Mouse (Mus musculus) forebrain, embryonic 10.5 days (tissue): ENCODE results near the gene Mfap1b. TPM values are rescaled to one million over a fixed set of nuclear protein-coding genes. Genes with fewer than 3 reads are reported as not detected.
"Not testable (repeated sequence)": the region's sequence is repeated elsewhere in the genome, so short reads cannot be mapped to it uniquely, and the experiment has no call there.

Experiments
- DNase-seq: peaks from one replicate; pipeline ENCODE4 v3.0.0-alpha.2; 2017; ENCODE audit warnings: low spot score; ENCODE audit errors: extremely low spot score
- H3K27ac ChIP-seq: fragments of 300-500 bp; sonication (generic); 2 replicates; pipeline ENCODE4 v1.5.1; 2016; ENCODE audit warnings: mild to moderate bottlenecking
- H3K27me3 ChIP-seq: fragments of 300-500 bp; sonication (generic); 2 replicates; pipeline ENCODE4 v1.6.1; 2016; ENCODE audit warnings: mild to moderate bottlenecking; ENCODE audit not compliant: poor library complexity, severe bottlenecking
- H3K36me3 ChIP-seq: fragments of 300-500 bp; sonication (generic); replicated peaks from 2 replicates; pipeline ENCODE4 v1.6.1; 2016; ENCODE audit warnings: mild to moderate bottlenecking, moderate library complexity
- H3K4me1 ChIP-seq: fragments of 300-500 bp; sonication (generic); 2 replicates; pipeline ENCODE4 v1.6.1; 2016
- H3K4me3 ChIP-seq: fragments of 300-500 bp; sonication (generic); 2 replicates; pipeline ENCODE4 v1.5.1; 2016; ENCODE audit warnings: mild to moderate bottlenecking, moderate library complexity
- H3K9me3 ChIP-seq: fragments of 300-500 bp; sonication (generic); 2 replicates; pipeline ENCODE4 v1.6.1; 2016; ENCODE audit warnings: mild to moderate bottlenecking, moderate library complexity
- WGBS: fragments of 180-500 bp; shearing (Covaris S2); methylation state at CpG from one replicate; pipeline ENCODE4 v1.1.7; 2016; 5-methylcytosine and 5-hydroxymethylcytosine counted together
- polyA plus RNA-seq: library from polyadenylated mRNA; unstranded; fragments of >200 nt; fragmentation: Nextera tagmentation; extraction: Ambion mirVana; gene quantifications from 2 replicates; pipeline ENCODE4 v1.2.1, GENCODE M21; 2016

Mfap1b gene
- polyA plus RNA-seq, 1 experiment from 2014 or later: 53.7 TPM

GRCm38 (mm10) chr2:121505942-121506882, 32.3 kb upstream of the Mfap1b start, which contains the start of the genes Mfap1a and Wdr76:
Gene Mfap1a (minus strand): TSS chr2:121506665.
Gene Wdr76 (plus strand): TSS chr2:121506723.
- DNase-seq: peak; percentile 87
- not testable (repeated sequence) for H3K9me3 ChIP-seq, H3K27me3 ChIP-seq
- peak within 1 kb of the TSS; percentile 82 for H3K27ac ChIP-seq
- 4% methylated on average over 42 of the region's 42 CpGs for WGBS
- peak within 1 kb of the TSS; percentile 65 for H3K4me3 ChIP-seq
- peaks cover 50% of the 10 kb centered on the region for H3K36me3 ChIP-seq
- peaks cover 33% of the 10 kb centered on the region for H3K4me1 ChIP-seq

GRCm38 (mm10) chr2:121501550-121501949, 27.7 kb upstream of the Mfap1b start:
- 88% methylated on average over 4 of the region's 6 CpGs for WGBS
- peaks cover 23% of the 10 kb centered on the region for H3K36me3 ChIP-seq
- not testable (repeated sequence) for H3K4me1 ChIP-seq, H3K27ac ChIP-seq, H3K27me3 ChIP-seq, H3K4me3 ChIP-seq, DNase-seq, H3K9me3 ChIP-seq

- not testable (repeated sequence) for H3K9me3 ChIP-seq, DNase-seq
- 87% methylated on average over 2 of the region's 2 CpGs for WGBS
Observed at GRCm38 (mm10) chr2:121484403-121484802, 10.5 kb upstream of the Mfap1b start.

GRCm38 (mm10) chr2:121483576-121483975, 9.7 kb upstream of the Mfap1b start:
- Histone ChIP-seq H3K36me3 (no peaks in the 10 kb centered on the region), H3K9me3 (no peaks in the 10 kb centered on the region), H3K27ac (peak overlapping the region; percentile 58), H3K27me3 (no peaks in the 10 kb centered on the region), H3K4me3 (no peak overlapping the region), H3K4me1 (peaks cover 12% of the 10 kb centered on the region)
- 52% methylated on average over 8 of the region's 8 CpGs for WGBS
- DNase-seq: no peak

More at GRCm38 (mm10) chr2:121484403-121484802, 10.5 kb upstream of the Mfap1b start:
- H3K27ac ChIP-seq, H3K36me3 ChIP-seq, H3K27me3 ChIP-seq, H3K4me3 ChIP-seq: not testable (repeated sequence)
- H3K4me1 ChIP-seq: peaks cover 12% of the 10 kb centered on the region

GRCm38 (mm10) chr2:121480916-121481315, 7.0 kb upstream of the Mfap1b start:
- not testable (repeated sequence) for DNase-seq

GRCm38 (mm10) chr2:121480498-121480897, 6.6 kb upstream of the Mfap1b start:
- no peaks in the 10 kb centered on the region for H3K9me3 ChIP-seq
- no peaks in the 10 kb centered on the region for H3K36me3 ChIP-seq
- no peak overlapping the region for H3K4me3 ChIP-seq
- H3K27me3 ChIP-seq: no peaks in the 10 kb centered on the region
- no peak overlapping the region for H3K27ac ChIP-seq
- H3K4me1 ChIP-seq: peaks cover 12% of the 10 kb centered on the region
- WGBS: 66% methylated on average over 3 of the region's 3 CpGs
- DNase-seq: no peak

More at GRCm38 (mm10) chr2:121480916-121481315, 7.0 kb upstream of the Mfap1b start:
- H3K9me3 ChIP-seq, H3K36me3 ChIP-seq, H3K4me3 ChIP-seq, H3K27ac ChIP-seq, H3K27me3 ChIP-seq: not testable (repeated sequence)
- WGBS: 86% methylated on average over 13 of the region's 13 CpGs
- H3K4me1 ChIP-seq: peaks cover 12% of the 10 kb centered on the region

- Histone ChIP-seq H3K9me3 (no peaks in the 10 kb centered on the region), H3K4me1 (peaks cover 4% of the 10 kb centered on the region), H3K27me3 (no peaks in the 10 kb centered on the region), H3K27ac (no peak overlapping the region), H3K36me3 (no peaks in the 10 kb centered on the region), H3K4me3 (no peak overlapping the region)
- no peak for DNase-seq
- WGBS: 84% methylated on average over 3 of the region's 3 CpGs
Observed at GRCm38 (mm10) chr2:121477491-121478266, 3.8 kb upstream of the Mfap1b start.

- peaks cover 13% of the 10 kb centered on the region for H3K36me3 ChIP-seq
- WGBS: 98% methylated on average over 2 of the region's 2 CpGs
- H3K9me3 ChIP-seq, H3K4me1 ChIP-seq, H3K4me3 ChIP-seq, H3K27me3 ChIP-seq, DNase-seq, H3K27ac ChIP-seq: not testable (repeated sequence)
Observed at GRCm38 (mm10) chr2:121475306-121475705, 1.4 kb upstream of the Mfap1b start.

- WGBS: 39% methylated on average over 8 of the region's 8 CpGs
- Histone ChIP-seq H3K4me3 (peak overlapping the region; percentile 64), H3K36me3 (peaks cover 16% of the 10 kb centered on the region), H3K27ac (peak overlapping the region; percentile 72), H3K9me3 (no peaks in the 10 kb centered on the region), H3K27me3 (no peaks in the 10 kb centered on the region), H3K4me1 (peaks cover 4% of the 10 kb centered on the region)
- DNase-seq: no peak
Observed at GRCm38 (mm10) chr2:121474180-121474535, 291 bp upstream of the Mfap1b start.

GRCm38 (mm10) chr2:121472783-121473182, 1.1 kb downstream of the Mfap1b start:
- not testable (repeated sequence) for DNase-seq, H3K4me1 ChIP-seq, H3K9me3 ChIP-seq, H3K27me3 ChIP-seq, H3K27ac ChIP-seq
- WGBS: 94% methylated on average over 3 of the region's 3 CpGs
- Histone ChIP-seq H3K4me3 (peak overlapping the region; percentile 64), H3K36me3 (peaks cover 20% of the 10 kb centered on the region)

GRCm38 (mm10) chr2:121468982-121469381, 4.9 kb downstream of the Mfap1b start:
- 83% methylated on average over 4 of the region's 6 CpGs for WGBS
- H3K27me3 ChIP-seq, H3K4me3 ChIP-seq, H3K27ac ChIP-seq, H3K9me3 ChIP-seq, H3K4me1 ChIP-seq, DNase-seq: not testable (repeated sequence)
- H3K36me3 ChIP-seq: peaks cover 20% of the 10 kb centered on the region

GRCm38 (mm10) chr2:121460071-121460470, 13.8 kb downstream of the Mfap1b start:
- Histone ChIP-seq H3K36me3 (peaks cover 35% of the 10 kb centered on the region), H3K27ac (no peak overlapping the region), H3K27me3 (no peaks in the 10 kb centered on the region), H3K4me3 (no peak overlapping the region), H3K9me3 (no peaks in the 10 kb centered on the region), H3K4me1 (peaks cover 16% of the 10 kb centered on the region)
- 76% methylated on average over 2 of the region's 2 CpGs for WGBS
- DNase-seq: no peak
